Mouse (Mus musculus) myocyte (in vitro differentiated cells): ENCODE measurements at regions not wholly inside any gene's neighbourhood (a gene's known extent, or its start where the extent isn't known, plus 50 kb on each side); places are given as distances from the start of the nearest gene placed in this dataset.
A peak's percentile ranks its signal among the peaks of the same experiment; 100 is the strongest.
"Not testable (repeated sequence)": the region's sequence is repeated elsewhere in the genome, so short reads cannot be mapped to it uniquely, and the experiment has no call there.

ENCODE experiments used
- CEBPB ChIP-seq: IDR thresholded peaks from 2 replicates; pipeline ENCODE4 v1.6.1; 2011; ENCODE audit warnings: mild to moderate bottlenecking, moderate library complexity; ENCODE audit not compliant: poor library complexity, insufficient read depth, severe bottlenecking
- E2F4 ChIP-seq: IDR thresholded peaks from one replicate; pipeline ENCODE4 v1.6.1; 2011; ENCODE audit warnings: mild to moderate bottlenecking, control low read depth, moderate library complexity; ENCODE audit not compliant: insufficient read depth
- MAX ChIP-seq: IDR thresholded peaks from one replicate; pipeline ENCODE4 v1.6.1; 2011; ENCODE audit warnings: low read depth, mild to moderate bottlenecking, control low read depth
- MYOD1 ChIP-seq, 3 experiments: IDR thresholded peaks; one replicate each; pipeline ENCODE4 v1.6.1; 2011; ENCODE audit warnings: control low read depth in 2 of 3, low read depth in 2 of 3, mild to moderate bottlenecking in 2 of 3, moderate library complexity in 1 of 3; ENCODE audit not compliant: insufficient read length in 2 of 3, control insufficient read depth in 1 of 3
- MYOG ChIP-seq, 3 experiments: IDR thresholded peaks; one replicate each; pipeline ENCODE4 v1.6.1; 2011; ENCODE audit warnings: control low read depth in 2 of 3, low read depth in 2 of 3, mild to moderate bottlenecking in 2 of 3; ENCODE audit not compliant: insufficient read length in 2 of 3, control insufficient read depth in 1 of 3, insufficient read depth in 1 of 3
- POLR2A ChIP-seq: IDR thresholded peaks from one replicate; pipeline ENCODE4 v1.6.1; 2011; ENCODE audit warnings: low read depth, mild to moderate bottlenecking, control low read depth, moderate library complexity; ENCODE audit not compliant: insufficient read length
- POLR2AphosphoS2 ChIP-seq: IDR thresholded peaks from one replicate; pipeline ENCODE4 v1.6.1; 2011; ENCODE audit warnings: low read depth, control low read depth; ENCODE audit not compliant: insufficient read length
- SRF ChIP-seq: IDR thresholded peaks from one replicate; pipeline ENCODE4 v1.6.1; 2011; ENCODE audit warnings: low read depth; ENCODE audit not compliant: control insufficient read depth, insufficient read length
- TCF12 ChIP-seq: IDR thresholded peaks from one replicate; pipeline ENCODE4 v1.6.1; 2011; ENCODE audit warnings: mild to moderate bottlenecking, control low read depth; ENCODE audit not compliant: poor library complexity, insufficient read depth, severe bottlenecking
- TCF3 ChIP-seq: IDR thresholded peaks from one replicate; pipeline ENCODE4 v1.6.1; 2011; ENCODE audit warnings: low read depth, control low read depth; ENCODE audit not compliant: insufficient read length
- USF1 ChIP-seq: IDR thresholded peaks from one replicate; pipeline ENCODE4 v1.6.1; 2011; ENCODE audit warnings: low read depth, mild to moderate bottlenecking, control low read depth, moderate library complexity

DNA sequence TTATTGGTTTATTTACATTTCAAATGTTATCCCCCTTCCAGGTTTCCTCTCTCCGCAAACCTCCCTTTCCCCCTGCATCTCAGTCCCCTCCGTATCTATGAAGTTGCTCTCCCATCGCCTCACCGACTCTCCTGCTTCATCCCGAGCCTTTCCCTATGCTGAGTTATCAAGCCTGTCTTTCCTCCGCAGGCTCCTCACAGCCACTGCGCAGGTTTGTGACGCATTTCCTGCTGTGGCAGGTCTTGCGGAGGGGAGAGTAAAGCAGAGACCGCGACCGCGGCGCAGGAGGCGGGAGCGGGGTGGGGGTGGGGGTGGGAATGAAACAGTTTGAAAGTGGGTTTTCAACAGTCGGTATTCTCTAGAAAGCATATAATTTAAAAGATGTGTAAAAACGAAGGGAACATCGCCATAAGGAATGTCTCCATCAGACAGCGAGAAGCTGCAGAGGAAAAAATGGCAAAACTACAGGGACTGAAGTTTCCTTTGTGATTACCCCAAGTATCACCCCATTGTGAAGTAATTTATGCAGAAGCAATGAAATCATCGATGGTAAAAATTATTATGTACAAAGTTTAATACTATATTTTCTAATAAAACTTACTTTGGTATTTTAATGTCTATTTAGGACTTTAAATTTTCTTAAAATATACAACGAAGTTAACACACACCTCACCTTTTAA is 104.3 kb upstream of the Snrpn start:
- TF ChIP-seq E2F4; USF1; POLR2AphosphoS2; MAX; TCF12; CEBPB; MYOG (IDR thresholded peaks at IDR 0.05; ENCODE audit: control insufficient read depth in 1 of 3, insufficient read depth in 1 of 3, insufficient read length in 2 of 3, low read depth in 2 of 3); MYOD1 (IDR thresholded peaks at IDR 0.05; ENCODE audit: control insufficient read depth in 1 of 3, insufficient read length in 2 of 3, low read depth in 2 of 3); SRF; TCF3: not testable (repeated sequence)
- TF ChIP-seq POLR2A = peak; percentile 38
